Mouse (Mus musculus): Measurements from ENCODE around the gene Magea1. TPM values are rescaled to one million over a fixed set of nuclear protein-coding genes. Genes with fewer than 3 reads are reported as not detected.
"Not testable (repeated sequence)": the region's sequence is repeated elsewhere in the genome, so short reads cannot be mapped to it uniquely, and the experiment has no call there.

The Magea1 gene
- not detected in 2 replicates for polyA plus RNA-seq (2014; fragmentation: Nextera tagmentation; extraction: Ambion mirVana)

GRCm38 (mm10) chrX:155089693-155090092, at the start of gene Magea1:
Magea1 (minus strand) TSS chrX:155089793.
- not testable (repeated sequence) for H3K27ac ChIP-seq (ENCODE audit: low read depth, low read length); H3K9ac ChIP-seq (ENCODE audit: low read depth, low read length); H3K4me2 ChIP-seq; ATAC-seq (replicated peaks; ENCODE audit: low FRiP score); DNase-seq (ENCODE audit: low spot score); H3K36me3 ChIP-seq (ENCODE audit: control insufficient read depth, insufficient read depth, low read length); H3K9me3 ChIP-seq (ENCODE audit: control insufficient read depth, low read length); H3K4me3 ChIP-seq (ENCODE audit: low read depth, low read length); H3K4me1 ChIP-seq (replicated peaks; ENCODE audit: control insufficient read depth, insufficient read depth, low read length); H3K27me3 ChIP-seq (replicated peaks; ENCODE audit: control insufficient read depth, insufficient read depth, low read length)
- WGBS = 50% methylated on average over 1 of the region's 2 CpGs

GRCm38 (mm10) chrX:155128312-155128711, 38.7 kb upstream of the Magea1 start, which contains the start of gene Cldn34b2:
Cldn34b2 (minus strand) TSS chrX:155128412.
- H3K4me2 ChIP-seq = not testable (repeated sequence)

GRCm38 (mm10) chrX:155098024-155098423, 8.4 kb upstream of the Magea1 start:
- Histone ChIP-seq H3K27me3 (replicated peaks; ENCODE audit: control insufficient read depth, insufficient read depth, low read length) (no peaks in the 10 kb centered on the region), H3K4me2 (no peak overlapping the region), H3K9ac (ENCODE audit: low read depth, low read length) (no peak overlapping the region), H3K9me3 (ENCODE audit: control insufficient read depth, low read length) (no peaks in the 10 kb centered on the region), H3K36me3 (ENCODE audit: control insufficient read depth, insufficient read depth, low read length) (no peaks in the 10 kb centered on the region), H3K4me1 (replicated peaks; ENCODE audit: control insufficient read depth, insufficient read depth, low read length) (no peaks in the 10 kb centered on the region), H3K4me3 (ENCODE audit: low read depth, low read length) (no peak overlapping the region), H3K27ac (ENCODE audit: low read depth, low read length) (no peak overlapping the region)
- no peak for ATAC-seq (replicated peaks; ENCODE audit: low FRiP score)
- no peak for DNase-seq (ENCODE audit: low spot score)

More at GRCm38 (mm10) chrX:155128312-155128711, 38.7 kb upstream of the Magea1 start, which contains the start of gene Cldn34b2:
- not testable (repeated sequence) for DNase-seq (ENCODE audit: low spot score); H3K27me3 ChIP-seq (replicated peaks; ENCODE audit: control insufficient read depth, insufficient read depth, low read length); ATAC-seq (replicated peaks; ENCODE audit: low FRiP score); H3K9ac ChIP-seq (ENCODE audit: low read depth, low read length); H3K27ac ChIP-seq (ENCODE audit: low read depth, low read length); H3K9me3 ChIP-seq (ENCODE audit: control insufficient read depth, low read length); H3K36me3 ChIP-seq (ENCODE audit: control insufficient read depth, insufficient read depth, low read length); H3K4me3 ChIP-seq (ENCODE audit: low read depth, low read length); H3K4me1 ChIP-seq (replicated peaks; ENCODE audit: control insufficient read depth, insufficient read depth, low read length)
- WGBS = 68% methylated on average over 3 of the region's 3 CpGs

- H3K4me2 ChIP-seq; ATAC-seq (replicated peaks; ENCODE audit: low FRiP score); DNase-seq (ENCODE audit: low spot score); H3K27me3 ChIP-seq (replicated peaks; ENCODE audit: control insufficient read depth, insufficient read depth, low read length); H3K9ac ChIP-seq (ENCODE audit: low read depth, low read length); H3K9me3 ChIP-seq (ENCODE audit: control insufficient read depth, low read length); H3K36me3 ChIP-seq (ENCODE audit: control insufficient read depth, insufficient read depth, low read length); H3K27ac ChIP-seq (ENCODE audit: low read depth, low read length); H3K4me1 ChIP-seq (replicated peaks; ENCODE audit: control insufficient read depth, insufficient read depth, low read length); H3K4me3 ChIP-seq (ENCODE audit: low read depth, low read length): not testable (repeated sequence)
- 77% methylated on average over 3 of the region's 4 CpGs for WGBS
Measured at GRCm38 (mm10) chrX:155093566-155093965, 4.0 kb upstream of the Magea1 start, which contains the start of gene Magea2. Magea2 (minus strand) TSS chrX:155093666.

GRCm38 (mm10) chrX:155063045-155063444, 26.5 kb downstream of the Magea1 start, which contains the start of gene Magea5:
Magea5 (minus strand) TSS chrX:155063145.
- not testable (repeated sequence) for H3K4me2 ChIP-seq; H3K9ac ChIP-seq (ENCODE audit: low read depth, low read length); DNase-seq (ENCODE audit: low spot score); H3K27me3 ChIP-seq (replicated peaks; ENCODE audit: control insufficient read depth, insufficient read depth, low read length); H3K4me3 ChIP-seq (ENCODE audit: low read depth, low read length); H3K36me3 ChIP-seq (ENCODE audit: control insufficient read depth, insufficient read depth, low read length); ATAC-seq (replicated peaks; ENCODE audit: low FRiP score); H3K27ac ChIP-seq (ENCODE audit: low read depth, low read length); H3K9me3 ChIP-seq (ENCODE audit: control insufficient read depth, low read length); H3K4me1 ChIP-seq (replicated peaks; ENCODE audit: control insufficient read depth, insufficient read depth, low read length)
- 80% methylated on average over 16 of the region's 16 CpGs for WGBS

Other genes starting within 250 kb of the Magea1 start
- gene Cldn34b1, start 199.5 kb downstream of the Magea1 start, polyA plus RNA-seq (2014; fragmentation: Nextera tagmentation; extraction: Ambion mirVana) = not detected in 2 replicates
- gene Magea6, start 153.8 kb downstream of the Magea1 start, polyA plus RNA-seq (2014; fragmentation: Nextera tagmentation; extraction: Ambion mirVana) = not detected in 2 replicates
- gene Magea3, start 140.3 kb downstream of the Magea1 start, polyA plus RNA-seq (2014; fragmentation: Nextera tagmentation; extraction: Ambion mirVana) = not detected in 2 replicates
- gene Magea8, start 93.9 kb downstream of the Magea1 start, polyA plus RNA-seq (2014; fragmentation: Nextera tagmentation; extraction: Ambion mirVana) = not detected in 2 replicates
- not detected in 2 replicates for gene Magea5, start 26.6 kb downstream of the Magea1 start, polyA plus RNA-seq (2014; fragmentation: Nextera tagmentation; extraction: Ambion mirVana)
- not detected in 2 replicates for gene Magea2, start 3.9 kb upstream of the Magea1 start, polyA plus RNA-seq (2014; fragmentation: Nextera tagmentation; extraction: Ambion mirVana)
- not detected in 2 replicates for gene Cldn34b2, start 38.6 kb upstream of the Magea1 start, polyA plus RNA-seq (2014; fragmentation: Nextera tagmentation; extraction: Ambion mirVana)
- gene Sat1, start 126.7 kb upstream of the Magea1 start, polyA plus RNA-seq (2014; fragmentation: Nextera tagmentation; extraction: Ambion mirVana) = 94.7 and 102 TPM in 2 replicates
- gene Acot9, start 172.7 kb upstream of the Magea1 start, polyA plus RNA-seq (2014; fragmentation: Nextera tagmentation; extraction: Ambion mirVana) = 23.7 and 24.3 TPM in 2 replicates